Mouse (Mus musculus): Measurements from ENCODE around the gene Pde4d. TPM values are rescaled to one million over a fixed set of nuclear protein-coding genes. Genes with fewer than 3 reads are reported as not detected.
A peak's percentile ranks its signal among the peaks of the same experiment; 100 is the strongest.

Pde4d gene
- total and polyA plus RNA-seq, 3 experiments, result 3.6 to 71.4 (median 38.5) TPM

GRCm38 (mm10) chr13:109298852-109299251 lies 849.1 kb downstream of the Pde4d start:
- no peak for DNase-seq

DNA sequence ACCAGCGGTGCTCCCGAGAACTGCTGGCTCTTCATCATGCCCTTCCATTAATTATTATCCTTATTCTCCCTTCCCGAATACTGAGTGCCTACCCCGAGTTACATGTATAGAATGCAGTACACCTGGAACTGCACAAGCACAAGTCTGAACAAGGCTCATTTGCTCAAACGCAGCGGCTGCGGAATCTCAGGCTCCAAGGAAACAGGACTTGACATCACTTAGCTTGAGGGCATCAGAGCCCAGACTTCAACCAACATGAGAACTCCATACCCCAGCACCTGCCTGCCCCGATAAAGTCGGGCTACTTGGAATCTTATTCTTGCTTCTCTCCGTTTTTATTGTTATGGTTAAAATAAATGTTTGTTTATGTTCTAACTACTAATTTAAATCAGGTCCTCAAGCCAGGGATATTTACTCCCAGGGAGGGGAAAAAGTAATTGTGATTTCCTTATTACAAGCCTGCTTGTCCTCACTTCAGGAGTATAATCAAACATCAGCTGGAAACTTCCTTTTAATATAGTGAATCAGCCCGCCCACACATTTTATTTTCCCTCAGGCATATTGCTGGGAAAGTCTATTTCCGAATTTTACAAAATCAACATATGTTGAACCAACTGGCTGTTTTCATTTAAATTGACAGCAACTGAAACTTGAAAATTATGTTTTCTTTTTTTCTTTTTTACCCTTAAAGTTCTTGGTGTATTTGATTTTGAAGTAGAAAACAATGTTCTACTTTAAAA lies 849.9 kb downstream of the Pde4d start:
- no peak for DNase-seq

- no peak for DNase-seq
Measured at GRCm38 (mm10) chr13:109312542-109312941, 862.8 kb downstream of the Pde4d start.

GRCm38 (mm10) chr13:109315608-109316007 lies 865.9 kb downstream of the Pde4d start:
- no peak for DNase-seq

- DNase-seq, result no peak
Measured at GRCm38 (mm10) chr13:109317644-109318043, 867.9 kb downstream of the Pde4d start.

GRCm38 (mm10) chr13:109318434-109318998 lies 868.8 kb downstream of the Pde4d start:
- DNase-seq, result no peak

GRCm38 (mm10) chr13:109326061-109326460 lies 876.3 kb downstream of the Pde4d start:
- DNase-seq, result no peak

GRCm38 (mm10) chr13:109331563-109331962 lies 881.8 kb downstream of the Pde4d start:
- DNase-seq, result no peak

DNA sequence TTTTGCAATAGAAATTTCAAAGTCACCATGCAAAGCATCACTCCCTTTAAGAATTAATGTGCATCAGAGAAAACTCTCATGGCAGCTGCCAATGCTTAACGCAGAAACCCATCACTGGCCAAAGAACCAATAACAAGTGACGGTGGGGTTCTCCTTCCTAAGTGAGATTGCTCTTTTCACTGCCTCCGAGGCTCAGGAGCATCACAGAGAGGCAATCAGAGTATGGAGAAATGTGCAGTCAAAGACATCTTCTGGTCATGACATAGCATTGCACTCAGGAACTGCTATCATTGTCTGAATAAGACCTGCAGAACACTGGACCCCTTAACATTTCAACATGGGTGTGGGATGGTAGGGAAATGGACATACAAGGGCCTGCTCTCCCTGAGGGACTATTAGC lies 892.2 kb downstream of the Pde4d start:
- DNase-seq, result no peak

DNA sequence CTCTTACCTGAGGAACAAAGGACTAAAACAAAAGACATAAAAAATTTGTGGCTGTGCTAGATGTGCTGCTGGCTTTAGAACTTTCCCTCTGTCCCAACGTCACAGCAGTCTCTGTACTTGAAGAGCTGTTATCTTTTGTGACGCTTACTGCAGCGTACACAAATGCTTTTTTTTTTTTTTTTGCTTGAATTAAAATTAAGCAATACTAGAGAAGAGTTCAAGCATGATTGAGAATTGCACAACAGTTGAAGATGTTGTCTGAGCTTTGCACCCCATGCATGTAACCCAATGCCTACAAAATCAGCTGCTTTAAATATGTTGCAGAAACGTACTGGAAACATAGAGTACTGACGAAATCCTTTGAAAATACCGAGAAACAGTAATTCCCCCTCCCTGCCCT lies 892.7 kb downstream of the Pde4d start:
- no peak for DNase-seq

DNA sequence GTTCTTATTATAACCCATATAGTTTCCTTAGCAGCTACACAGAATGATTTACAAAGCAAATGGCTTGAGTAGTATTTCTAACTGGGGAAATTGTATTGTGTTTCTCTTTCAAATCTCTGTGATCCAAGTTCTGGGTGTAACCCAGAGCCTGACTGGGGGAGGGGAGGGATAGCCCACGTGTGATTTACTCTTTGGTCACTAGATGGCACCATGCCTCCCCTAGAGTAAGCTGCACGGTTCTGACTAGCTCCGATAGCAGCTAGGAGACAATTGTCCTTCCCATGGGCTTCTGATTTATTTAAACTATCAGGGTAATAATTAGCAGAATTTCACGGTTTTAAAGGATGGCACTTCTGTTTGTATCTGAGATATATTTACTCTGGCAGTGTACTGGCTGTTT lies 893.8 kb downstream of the Pde4d start:
- DNase-seq, result peak; percentile 80

GRCm38 (mm10) chr13:109347770-109348169 lies 898.0 kb downstream of the Pde4d start:
- no peak for DNase-seq

GRCm38 (mm10) chr13:109348316-109348715 lies 898.6 kb downstream of the Pde4d start:
- DNase-seq, result no peak

DNA sequence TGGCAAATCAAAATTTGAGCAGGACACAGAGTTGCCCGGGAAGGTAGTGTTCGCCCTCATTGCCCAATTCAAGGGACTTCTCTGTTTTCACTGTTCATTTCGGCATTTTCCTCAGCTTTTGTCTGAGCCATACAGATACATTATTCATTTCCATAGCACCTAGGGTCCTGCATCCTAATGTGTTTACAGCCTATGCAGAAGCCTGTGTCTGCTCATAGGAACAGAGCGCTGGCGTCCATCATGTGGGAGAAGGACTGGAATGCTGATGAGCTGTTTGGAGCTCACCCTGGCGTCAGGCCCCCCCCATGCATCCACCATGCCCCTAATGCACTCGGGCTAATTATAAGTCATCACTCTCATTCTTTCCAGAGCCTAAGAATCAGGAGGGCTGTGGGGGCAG lies 900.4 kb downstream of the Pde4d start:
- no peak for DNase-seq

DNA sequence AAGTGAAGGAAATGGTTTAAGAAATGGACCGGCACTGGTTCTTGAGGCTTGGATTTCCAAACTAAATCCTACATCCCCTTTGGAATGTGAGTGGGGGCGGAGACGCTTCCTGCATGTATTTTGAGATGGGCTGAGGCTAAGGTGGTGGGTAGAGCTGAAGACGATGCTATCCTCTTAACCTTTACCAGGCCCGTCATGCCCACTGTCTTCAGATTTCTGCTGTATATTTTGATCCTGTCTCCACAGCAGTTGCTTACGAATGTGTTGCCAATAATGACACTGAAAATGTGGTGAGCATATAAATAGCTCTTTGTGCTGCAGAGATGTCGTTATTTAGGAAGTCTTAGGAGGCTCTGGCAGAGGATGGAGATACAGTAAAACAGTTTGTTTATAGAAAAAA lies 904.3 kb downstream of the Pde4d start:
- no peak for DNase-seq

DNA sequence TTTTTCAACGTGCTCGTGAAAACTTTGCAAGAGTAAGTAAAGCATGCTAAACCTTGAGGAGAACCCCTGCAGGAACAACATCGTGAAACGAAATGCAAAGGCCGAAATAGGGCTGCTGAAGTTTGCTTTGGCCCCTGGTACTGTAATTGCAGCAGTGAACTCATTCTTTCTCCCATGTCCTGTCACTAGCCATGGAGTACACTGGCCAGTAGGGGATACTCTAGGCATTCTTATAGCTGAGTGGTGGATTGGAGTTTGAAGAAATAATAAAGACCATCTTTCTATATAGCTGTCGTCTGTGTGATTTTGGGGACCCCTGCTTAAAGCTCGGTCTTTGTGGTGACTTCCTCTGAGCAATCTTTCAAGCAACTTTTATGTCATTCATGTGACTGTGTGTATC lies 906.5 kb downstream of the Pde4d start:
- DNase-seq, result no peak

DNA sequence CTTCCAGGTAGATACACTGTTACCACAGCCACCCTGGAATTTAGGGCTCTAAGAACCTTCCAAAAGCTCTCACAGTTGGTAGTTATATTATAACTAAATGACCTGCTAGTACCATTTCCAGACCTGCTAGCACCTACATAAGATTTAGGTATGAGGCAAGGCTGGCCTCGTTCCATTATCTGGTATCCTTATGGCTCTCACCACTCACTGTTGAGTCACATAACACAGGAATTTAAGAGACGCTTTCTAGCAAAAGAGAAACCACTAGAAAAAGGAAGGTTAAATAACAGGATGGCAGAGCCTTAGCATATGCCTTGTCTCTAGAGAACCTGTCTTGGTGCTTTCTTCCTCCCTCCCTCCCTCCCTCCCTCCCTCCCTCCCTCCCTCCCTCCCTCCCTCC lies 910.2 kb downstream of the Pde4d start:
- DNase-seq, result no peak

DNA sequence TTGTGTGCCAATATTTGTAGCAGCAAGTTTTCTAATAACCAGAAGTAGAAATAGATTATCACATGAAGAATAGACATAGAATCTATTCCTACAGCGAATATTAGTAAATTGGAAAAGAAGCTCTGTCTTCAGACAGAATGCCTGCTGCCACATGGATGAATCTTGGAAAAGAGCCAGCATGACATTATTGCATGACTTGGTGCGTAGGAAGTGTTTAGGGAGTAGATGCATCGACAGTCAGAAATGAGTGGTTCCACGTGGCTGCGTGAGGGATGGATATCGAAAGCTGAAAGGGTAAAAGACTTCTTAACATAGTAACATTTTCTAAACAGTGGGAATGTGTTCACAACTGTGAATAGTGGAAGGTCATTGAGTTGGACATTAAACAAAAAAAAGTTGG lies 912.6 kb downstream of the Pde4d start:
- no peak for DNase-seq

GRCm38 (mm10) chr13:109374465-109374864 lies 924.7 kb downstream of the Pde4d start:
- no peak for DNase-seq

- no peak for DNase-seq
Measured at GRCm38 (mm10) chr13:109376681-109377080, 926.9 kb downstream of the Pde4d start.

GRCm38 (mm10) chr13:109380149-109380548 lies 930.4 kb downstream of the Pde4d start:
- DNase-seq, result no peak

DNA sequence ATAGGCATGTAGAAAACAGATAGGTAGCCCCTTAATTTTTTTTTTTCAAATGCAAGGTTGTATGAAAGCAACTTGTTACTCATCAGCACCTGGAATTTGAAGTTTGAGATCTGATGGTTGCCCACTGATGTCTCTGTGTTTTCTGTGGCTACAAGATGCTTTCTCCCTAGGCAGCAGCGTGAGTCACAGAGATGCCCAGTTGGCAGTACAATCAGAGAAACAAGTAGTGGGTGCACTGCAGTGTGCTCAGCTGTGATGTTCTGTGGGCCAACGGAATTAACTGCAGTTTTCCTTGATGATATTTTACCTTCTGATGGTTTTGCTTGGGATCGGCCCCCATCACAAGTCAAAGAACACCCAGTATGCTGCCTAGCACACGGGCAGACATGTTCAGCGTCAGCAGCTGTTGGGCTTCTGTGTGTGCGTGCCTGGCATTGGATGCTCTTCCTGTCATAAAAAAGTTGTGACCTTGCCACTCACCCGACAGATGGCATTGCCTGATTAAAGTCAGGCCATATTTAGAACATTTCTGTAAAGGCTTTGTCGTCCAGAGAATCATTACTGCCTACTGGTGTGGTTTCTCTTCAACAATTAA lies 939.0 kb downstream of the Pde4d start:
- no peak for DNase-seq

- no peak for DNase-seq
Measured at GRCm38 (mm10) chr13:109402396-109402795, 952.6 kb downstream of the Pde4d start.

DNA sequence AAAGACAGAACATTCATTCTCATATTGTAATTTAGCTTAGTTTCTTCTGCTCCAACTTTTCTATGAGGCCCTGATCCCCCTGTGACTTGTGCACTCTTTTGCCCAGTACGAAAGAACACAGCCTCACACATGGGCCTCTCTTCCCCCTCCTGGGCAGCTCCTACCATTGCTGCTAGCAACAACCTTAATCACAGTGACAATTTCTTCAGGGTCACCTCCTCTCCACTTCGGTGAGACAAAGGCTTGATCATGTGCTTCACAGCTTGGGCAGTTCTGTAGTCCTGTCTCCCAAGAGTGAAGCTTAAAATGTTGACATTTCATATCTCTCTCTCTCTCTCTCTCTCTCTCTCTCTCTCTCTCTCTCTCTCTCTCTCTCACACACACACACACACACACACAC lies 953.2 kb downstream of the Pde4d start:
- DNase-seq, result no peak
